Mouse (Mus musculus) effector memory CD4-positive, alpha-beta T cell, adult 7 months (primary cell): ENCODE measurements around the gene Arfrp1. TPM values are rescaled to one million over a fixed set of nuclear protein-coding genes. Genes with fewer than 3 reads are reported as not detected.

Source experiments
- polyA plus RNA-seq: library from polyadenylated mRNA; unstranded; fragments of 100-300 nt; shearing (Covaris generic); gene quantifications from one replicate; pipeline ENCODE4 v1.2.1, GENCODE M21; 2017

Arfrp1 gene
- 124 TPM for polyA plus RNA-seq

GRCm38 (mm10) chr2:181364860-181365596 lies at the start of gene Arfrp1, which contains the start of gene Zgpat:
Arfrp1 (minus strand) TSS chr2:181365404.
Zgpat (plus strand) TSS chr2:181364928.

GRCm38 (mm10) chr2:181379778-181380177 lies 14.6 kb upstream of the Arfrp1 start, which contains the start of gene Lime1:
Lime1 (plus strand) TSS chr2:181380078.

GRCm38 (mm10) chr2:181319248-181320102 lies 45.7 kb downstream of the Arfrp1 start, which contains the start of gene Rtel1:
Rtel1 (plus strand) TSS chr2:181319739.

GRCm38 (mm10) chr2:181314080-181314810 lies 51.0 kb downstream of the Arfrp1 start, which contains the start of gene Stmn3:
Stmn3 (minus strand) TSS chr2:181314500.

Other genes starting within 250 kb of the Arfrp1 start
- gene Kcnq2, start 230.1 kb downstream of the Arfrp1 start, polyA plus RNA-seq: 0.05 TPM
- not detected for gene Eef1a2, start 208.4 kb downstream of the Arfrp1 start, polyA plus RNA-seq
- 94.3 TPM for gene Ppdpf, start 178.2 kb downstream of the Arfrp1 start, polyA plus RNA-seq
- not detected for gene Ptk6, start 162.6 kb downstream of the Arfrp1 start, polyA plus RNA-seq
- 0.15 TPM for gene Srms, start 152.2 kb downstream of the Arfrp1 start, polyA plus RNA-seq
- gene Fndc11, start 145.4 kb downstream of the Arfrp1 start, polyA plus RNA-seq: not detected
- gene Helz2, start 123.4 kb downstream of the Arfrp1 start, polyA plus RNA-seq: 17.3 TPM
- gene Gmeb2, start 77.4 kb downstream of the Arfrp1 start, polyA plus RNA-seq: 30.3 TPM
- not detected for gene Stmn3, start 50.9 kb downstream of the Arfrp1 start, polyA plus RNA-seq
- 74.3 TPM for gene Rtel1, start 45.7 kb downstream of the Arfrp1 start, polyA plus RNA-seq
- 104 TPM for gene Zgpat, start 476 bp downstream of the Arfrp1 start, polyA plus RNA-seq
- 350 TPM for gene Lime1, start 14.7 kb upstream of the Arfrp1 start, polyA plus RNA-seq
- 33.2 TPM for gene Zbtb46, start 94.0 kb upstream of the Arfrp1 start, polyA plus RNA-seq
- gene Abhd16b, start 127.8 kb upstream of the Arfrp1 start, polyA plus RNA-seq: not detected
- 106 TPM for gene Tpd52l2, start 131.7 kb upstream of the Arfrp1 start, polyA plus RNA-seq
- gene Dnajc5, start 155.1 kb upstream of the Arfrp1 start, polyA plus RNA-seq: 146 TPM
- 104 TPM for gene Uckl1, start 219.5 kb upstream of the Arfrp1 start, polyA plus RNA-seq
- gene Prpf6, start 226.5 kb upstream of the Arfrp1 start, polyA plus RNA-seq: 96.9 TPM
- 26.8 TPM for gene Zfp512b, start 227.4 kb upstream of the Arfrp1 start, polyA plus RNA-seq
- 12.5 TPM for gene Samd10, start 233.8 kb upstream of the Arfrp1 start, polyA plus RNA-seq